Mouse (Mus musculus): ENCODE results near the gene Mybph.
A peak's percentile ranks its signal among the peaks of the same experiment; 100 is the strongest.
"Not testable (repeated sequence)": the region's sequence is repeated elsewhere in the genome, so short reads cannot be mapped to it uniquely, and the experiment has no call there.

Gene Mybph

GRCm38 (mm10) chr1:134232778-134233531, 39.7 kb downstream of the Mybph start:
- no peak for DNase-seq (ENCODE audit: low spot score in 2 of 2)

DNA sequence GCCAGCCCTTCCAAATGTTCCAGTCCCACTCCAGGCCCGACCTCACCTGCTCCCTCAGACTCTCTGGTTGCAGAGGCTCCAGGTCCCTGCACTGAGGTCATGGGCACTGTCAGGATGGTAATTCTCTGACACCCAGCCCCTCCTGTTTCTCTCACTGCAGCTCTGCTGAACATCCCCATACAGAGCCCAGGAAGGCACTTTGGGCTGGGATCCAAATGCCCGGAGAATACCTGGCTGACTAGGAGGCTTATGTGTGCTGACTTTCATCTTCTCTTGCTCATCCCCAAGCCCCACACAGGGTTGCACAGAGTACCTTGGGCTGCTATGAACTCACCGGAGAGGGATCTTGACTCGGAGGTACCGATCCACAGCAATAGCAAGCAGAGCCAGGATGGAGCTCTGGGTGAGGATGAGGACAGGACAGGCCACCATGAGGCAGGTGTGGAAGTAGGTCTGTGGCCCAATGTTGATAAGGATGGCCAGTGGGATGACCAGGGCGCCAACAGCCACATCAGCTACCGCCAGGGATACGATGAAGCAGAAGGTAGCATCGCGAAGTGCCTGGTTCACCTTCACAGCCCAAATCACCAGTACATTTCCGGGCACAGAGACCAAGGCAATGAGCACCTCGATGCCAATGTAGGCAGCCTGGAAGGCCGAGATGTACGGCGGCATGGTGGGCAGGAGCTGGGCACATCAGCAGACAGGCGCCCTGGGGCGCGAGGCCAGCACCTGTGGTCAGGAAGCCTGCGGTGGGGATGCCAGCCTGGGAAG, 40.6 kb downstream of the Mybph start:
- DNase-seq (ENCODE audit: low spot score in 2 of 2): no peak

- no peak for DNase-seq (ENCODE audit: low spot score in 2 of 2)
Measured at GRCm38 (mm10) chr1:134234455-134235390, 41.5 kb downstream of the Mybph start.

DNA sequence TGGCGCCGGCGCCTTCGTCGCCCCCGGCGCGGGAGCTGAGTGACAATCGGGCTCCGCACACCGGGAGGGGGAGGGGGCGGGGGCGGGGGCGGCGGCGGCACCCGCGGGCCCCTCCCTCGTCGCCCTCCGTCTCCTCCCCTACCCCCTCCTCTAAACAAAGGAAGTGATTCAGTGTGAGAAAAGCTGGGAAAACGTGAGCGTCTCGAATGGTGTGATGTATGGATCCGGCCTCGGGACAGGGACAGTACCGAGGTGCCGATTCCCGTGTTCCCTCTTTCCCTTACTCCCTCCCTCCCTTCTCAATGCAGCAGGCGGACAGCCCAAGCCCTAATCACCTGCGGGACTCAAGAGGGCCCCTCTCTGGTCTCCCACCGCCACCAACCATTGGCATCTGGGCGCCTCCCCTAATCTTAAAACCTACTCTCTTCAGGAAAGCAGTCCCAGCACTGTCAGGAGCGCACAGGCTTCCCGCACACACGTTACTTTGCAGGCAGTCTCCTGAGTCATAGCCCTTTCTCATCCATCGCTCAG, 42.2 kb downstream of the Mybph start, which contains the start of gene Adora1:
Gene Adora1, minus strand, starts transcription at position 41 of the 531 bp plus-strand sequence.
- DNase-seq (ENCODE audit: low spot score in 2 of 2): no peak

GRCm38 (mm10) chr1:134236142-134236541, 42.9 kb downstream of the Mybph start:
- DNase-seq (ENCODE audit: low spot score in 2 of 2): no peak

DNA sequence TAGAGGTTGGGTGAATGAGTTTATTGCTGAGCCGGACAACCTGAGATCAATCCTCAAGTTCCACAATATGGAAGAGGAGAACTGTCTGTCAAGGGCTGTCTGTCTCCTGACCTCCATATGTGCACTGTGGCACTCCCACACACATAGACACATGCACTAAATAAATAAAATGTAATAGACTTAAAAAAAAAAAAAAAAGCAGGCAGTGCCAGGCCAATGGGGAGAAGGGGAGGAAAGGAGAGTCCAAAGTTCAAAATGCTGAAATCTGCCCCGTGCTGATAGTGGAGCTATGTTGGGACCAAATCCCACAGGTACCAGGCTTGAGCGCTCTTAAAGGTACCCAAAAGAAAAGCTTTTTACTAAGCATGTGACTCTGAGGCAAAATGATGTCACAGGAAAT, 44.2 kb downstream of the Mybph start:
- DNase-seq (ENCODE audit: low spot score in 2 of 2): no peak

GRCm38 (mm10) chr1:134240701-134241100, 47.5 kb downstream of the Mybph start:
- no peak for DNase-seq (ENCODE audit: low spot score in 2 of 2)

- no peak for DNase-seq (ENCODE audit: low spot score in 2 of 2)
Measured at GRCm38 (mm10) chr1:134241298-134241697, 48.0 kb downstream of the Mybph start.

DNA sequence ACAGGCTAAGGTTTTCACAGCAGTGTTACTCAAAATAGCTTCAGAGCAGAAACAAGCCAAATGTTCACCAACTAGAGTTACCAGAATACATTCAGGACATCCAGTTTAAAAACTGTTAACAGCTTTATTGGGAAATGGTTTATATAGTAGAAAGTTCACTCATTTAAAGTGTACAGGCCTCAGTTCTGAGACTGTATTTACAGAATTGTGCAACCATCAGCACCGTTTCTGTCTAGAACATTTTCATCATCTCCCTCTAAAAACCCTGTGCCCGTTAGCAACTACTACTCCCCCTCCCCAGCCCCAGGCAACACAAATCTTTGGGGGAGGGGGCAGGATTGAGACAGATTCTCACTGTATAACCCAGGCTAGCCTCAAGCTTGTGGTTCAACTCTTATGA, 49.0 kb downstream of the Mybph start:
- no peak for DNase-seq (ENCODE audit: low spot score in 2 of 2)

- no peak for DNase-seq (ENCODE audit: low spot score in 2 of 2)
Measured at GRCm38 (mm10) chr1:134243505-134243904, 50.3 kb downstream of the Mybph start.

GRCm38 (mm10) chr1:134243948-134244914, 51.0 kb downstream of the Mybph start:
- peak; percentile 22 to 70 for DNase-seq (ENCODE audit: low spot score in 2 of 2)

DNA sequence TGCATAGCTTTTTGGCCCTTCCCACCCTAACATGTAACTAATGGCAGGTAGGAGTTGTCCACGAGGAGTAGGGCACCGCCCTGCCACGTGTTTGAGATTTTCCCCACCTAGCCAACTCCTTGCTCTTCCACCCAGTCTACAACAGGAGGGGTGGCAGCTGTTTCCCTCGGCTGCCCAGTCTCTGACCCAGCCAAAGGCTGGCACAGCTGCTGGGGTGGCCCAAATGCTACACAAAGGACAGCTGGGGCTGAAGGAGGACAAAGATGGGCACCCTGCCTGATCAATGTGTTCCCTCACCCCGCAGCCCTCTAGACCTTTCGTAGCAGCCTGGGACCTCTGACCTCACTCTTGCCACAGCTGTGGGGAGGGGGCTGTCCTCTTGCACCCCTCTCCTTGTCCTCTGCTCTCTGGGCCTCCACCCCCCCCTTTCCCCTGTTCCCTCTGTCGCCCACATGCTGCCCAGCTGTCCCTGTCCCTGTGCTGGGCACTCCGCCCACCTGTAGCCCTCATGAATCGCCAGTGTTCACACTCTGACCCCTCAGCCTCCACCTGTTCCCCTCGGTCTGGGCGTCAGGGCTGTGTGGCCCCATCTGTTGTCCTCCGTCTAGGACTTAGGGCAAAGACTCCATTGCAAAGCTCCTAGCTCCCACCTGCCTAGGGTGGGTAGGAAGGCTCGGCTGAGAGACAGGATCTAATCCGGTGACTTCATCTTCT, 51.9 kb downstream of the Mybph start:
- DNase-seq (ENCODE audit: low spot score in 2 of 2): no peak

GRCm38 (mm10) chr1:134246590-134246989, 53.3 kb downstream of the Mybph start:
- DNase-seq (ENCODE audit: low spot score in 2 of 2): no peak

DNA sequence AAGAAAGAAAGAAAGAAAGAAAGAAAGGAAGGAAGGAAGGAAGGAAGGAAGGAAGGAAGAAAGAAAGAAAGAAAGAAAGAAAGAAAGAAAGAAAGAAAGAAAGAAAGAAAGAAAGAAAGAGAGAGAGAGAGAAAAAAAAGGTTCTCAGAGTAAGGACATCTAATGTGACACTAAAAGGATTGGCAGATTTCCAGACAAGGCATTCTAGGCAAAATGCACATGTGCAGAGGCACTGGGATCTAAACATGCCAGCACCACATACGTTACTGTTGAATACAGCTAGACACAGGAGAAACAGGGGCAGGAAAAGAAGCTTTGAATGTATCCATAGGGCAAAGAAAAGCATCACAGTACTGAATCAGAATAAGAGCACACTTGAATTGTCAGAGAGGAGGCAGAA, 56.4 kb downstream of the Mybph start:
- DNase-seq (ENCODE audit: low spot score in 2 of 2): not testable (repeated sequence)

Data from natural killer cell, adult 2 months (primary cell).